Mouse (Mus musculus) midbrain, embryonic 15.5 days (tissue): ENCODE data around the gene Gm21885. TPM values are rescaled to one million over a fixed set of nuclear protein-coding genes. Genes with fewer than 3 reads are reported as not detected.

Source experiments
- ATAC-seq: fragments of 200-750 bp; cut with Nextera tagmentation; replicated peaks from 2 replicates; pipeline ENCODE4 v1.8.0; 2017; ENCODE audit warnings: moderate TSS enrichment
- H3K27ac ChIP-seq: fragments of 300-500 bp; sonication (generic); 2 replicates; pipeline ENCODE4 v1.5.1; 2015; ENCODE audit warnings: mild to moderate bottlenecking, inconsistent platforms
- H3K27me3 ChIP-seq: fragments of 300-500 bp; sonication (generic); replicated peaks from 2 replicates; pipeline ENCODE4 v1.6.1; 2015; ENCODE audit warnings: inconsistent platforms
- H3K36me3 ChIP-seq: fragments of 300-500 bp; sonication (generic); replicated peaks from 2 replicates; pipeline ENCODE4 v1.6.1; 2015; ENCODE audit warnings: inconsistent platforms
- H3K4me1 ChIP-seq: fragments of 300-500 bp; sonication (generic); 2 replicates; pipeline ENCODE4 v1.6.1; 2015; ENCODE audit warnings: inconsistent platforms
- H3K4me2 ChIP-seq: fragments of 300-500 bp; sonication (generic); 2 replicates; pipeline ENCODE4 v1.6.1; 2015; ENCODE audit warnings: inconsistent platforms, mild to moderate bottlenecking, moderate library complexity
- H3K4me3 ChIP-seq: fragments of 300-500 bp; sonication (generic); 2 replicates; pipeline ENCODE4 v1.5.1; 2015; ENCODE audit warnings: mild to moderate bottlenecking, inconsistent platforms
- H3K9ac ChIP-seq: fragments of 300-500 bp; sonication (generic); 2 replicates; pipeline ENCODE4 v1.6.1; 2015; ENCODE audit warnings: mild to moderate bottlenecking, inconsistent platforms
- H3K9me3 ChIP-seq: fragments of 300-500 bp; sonication (generic); 2 replicates; pipeline ENCODE4 v1.6.1; 2016; ENCODE audit warnings: inconsistent platforms
- WGBS: fragments of 180-500 bp; shearing (Covaris S2); methylation state at CpG from one replicate; pipeline ENCODE4 v1.1.7; 2015; ENCODE audit warnings: mixed read lengths; 5-methylcytosine and 5-hydroxymethylcytosine counted together
- polyA plus RNA-seq: library from polyadenylated mRNA; unstranded; fragments of >200 nt; fragmentation: Nextera tagmentation; extraction: Ambion mirVana; gene quantifications from 2 replicates; pipeline ENCODE4 v1.2.1, GENCODE M21; 2015

The Gm21885 gene
- polyA plus RNA-seq: 0.45 and 0.89 TPM in 2 replicates

- WGBS: 84% methylated on average over 11 of the region's 11 CpGs
- no peak within 1 kb of the TSS for H3K27ac ChIP-seq
Observed at GRCm38 (mm10) chr11:94281199-94282181, at the start of gene Gm21885. Gene Gm21885, plus strand, starts transcription at chr11:94281873.

GRCm38 (mm10) chr11:94233405-94233804, 48.3 kb upstream of the Gm21885 start:
- no peak overlapping the region for H3K27ac ChIP-seq
- ATAC-seq: no peak

More at GRCm38 (mm10) chr11:94281199-94282181, at the start of gene Gm21885:
- H3K27me3 ChIP-seq: no peaks in the 10 kb centered on the region
- H3K9ac ChIP-seq: no peak within 1 kb of the TSS
- H3K4me2 ChIP-seq: no peak within 1 kb of the TSS
- peaks cover 21% of the 10 kb centered on the region for H3K36me3 ChIP-seq
- no peak within 1 kb of the TSS for H3K4me3 ChIP-seq
- H3K9me3 ChIP-seq: no peaks in the 10 kb centered on the region
- no peak for ATAC-seq
- peaks cover 11% of the 10 kb centered on the region for H3K4me1 ChIP-seq

GRCm38 (mm10) chr11:94234380-94234779, 47.3 kb upstream of the Gm21885 start:
- peaks cover 7% of the 10 kb centered on the region for H3K4me1 ChIP-seq
- ATAC-seq: no peak
- no peaks in the 10 kb centered on the region for H3K36me3 ChIP-seq
- no peak overlapping the region for H3K4me3 ChIP-seq
- WGBS: 91% methylated on average over 12 of the region's 12 CpGs
- no peaks in the 10 kb centered on the region for H3K9me3 ChIP-seq
- H3K9ac ChIP-seq: no peak overlapping the region
- no peak overlapping the region for H3K27ac ChIP-seq
- no peaks in the 10 kb centered on the region for H3K27me3 ChIP-seq
- H3K4me2 ChIP-seq: no peak overlapping the region

More at GRCm38 (mm10) chr11:94233405-94233804, 48.3 kb upstream of the Gm21885 start:
- H3K4me3 ChIP-seq: no peak overlapping the region
- H3K27me3 ChIP-seq: no peaks in the 10 kb centered on the region
- peaks cover 12% of the 10 kb centered on the region for H3K4me1 ChIP-seq
- H3K4me2 ChIP-seq: no peak overlapping the region
- H3K9me3 ChIP-seq: no peaks in the 10 kb centered on the region
- WGBS: 46% methylated on average over 6 of the region's 6 CpGs
- no peak overlapping the region for H3K9ac ChIP-seq
- H3K36me3 ChIP-seq: no peaks in the 10 kb centered on the region

- Histone ChIP-seq H3K9ac (no peak overlapping the region), H3K9me3 (no peaks in the 10 kb centered on the region), H3K27ac (no peak overlapping the region), H3K27me3 (no peaks in the 10 kb centered on the region), H3K4me3 (no peak overlapping the region), H3K4me2 (no peak overlapping the region), H3K4me1 (peaks cover 7% of the 10 kb centered on the region), H3K36me3 (no peaks in the 10 kb centered on the region)
- ATAC-seq: no peak
- WGBS: 92% methylated on average over 8 of the region's 8 CpGs
Observed at GRCm38 (mm10) chr11:94234857-94235256, 46.8 kb upstream of the Gm21885 start.

- H3K27me3 ChIP-seq: no peaks in the 10 kb centered on the region
Observed at GRCm38 (mm10) chr11:94236074-94236473, 45.6 kb upstream of the Gm21885 start.

GRCm38 (mm10) chr11:94238786-94239185, 42.9 kb upstream of the Gm21885 start:
- peaks cover 24% of the 10 kb centered on the region for H3K4me1 ChIP-seq
- no peak overlapping the region for H3K4me2 ChIP-seq
- H3K36me3 ChIP-seq: no peaks in the 10 kb centered on the region
- no peaks in the 10 kb centered on the region for H3K9me3 ChIP-seq
- no peak overlapping the region for H3K27ac ChIP-seq
- 93% methylated on average over 8 of the region's 8 CpGs for WGBS
- H3K27me3 ChIP-seq: no peaks in the 10 kb centered on the region
- no peak overlapping the region for H3K9ac ChIP-seq
- no peak for ATAC-seq
- H3K4me3 ChIP-seq: no peak overlapping the region

More at GRCm38 (mm10) chr11:94236074-94236473, 45.6 kb upstream of the Gm21885 start:
- H3K36me3 ChIP-seq: no peaks in the 10 kb centered on the region
- H3K4me2 ChIP-seq: no peak overlapping the region
- peak; percentile 83 for ATAC-seq
- peak overlapping the region; percentile 73 for H3K27ac ChIP-seq
- no peak overlapping the region for H3K9ac ChIP-seq
- no peak overlapping the region for H3K4me3 ChIP-seq
- peaks cover 7% of the 10 kb centered on the region for H3K4me1 ChIP-seq
- H3K9me3 ChIP-seq: no peaks in the 10 kb centered on the region
- WGBS: 25% methylated on average over 3 of the region's 3 CpGs

GRCm38 (mm10) chr11:94239706-94240105, 42.0 kb upstream of the Gm21885 start:
- no peak for ATAC-seq
- H3K9ac ChIP-seq: no peak overlapping the region
- H3K9me3 ChIP-seq: no peaks in the 10 kb centered on the region
- H3K4me3 ChIP-seq: no peak overlapping the region
- H3K36me3 ChIP-seq: no peaks in the 10 kb centered on the region
- no peaks in the 10 kb centered on the region for H3K27me3 ChIP-seq
- H3K4me2 ChIP-seq: no peak overlapping the region
- 25% methylated on average over 9 of the region's 9 CpGs for WGBS
- H3K27ac ChIP-seq: no peak overlapping the region
- H3K4me1 ChIP-seq: peaks cover 28% of the 10 kb centered on the region

GRCm38 (mm10) chr11:94242760-94243421, 38.8 kb upstream of the Gm21885 start:
- H3K36me3 ChIP-seq: no peaks in the 10 kb centered on the region
- no peaks in the 10 kb centered on the region for H3K27me3 ChIP-seq
- H3K9ac ChIP-seq: peak overlapping the region; percentile 4; the same call in 1 of the 2 replicates
- peak overlapping the region; percentile 29 for H3K4me2 ChIP-seq
- H3K9me3 ChIP-seq: no peaks in the 10 kb centered on the region
- H3K27ac ChIP-seq: peak overlapping the region; percentile 2; the same call in 1 of the 2 replicates
- H3K4me1 ChIP-seq: peaks cover 30% of the 10 kb centered on the region
- 5% methylated on average over 29 of the region's 29 CpGs for WGBS
- peak overlapping the region; percentile 15; the same call in 1 of the 2 replicates for H3K4me3 ChIP-seq
- ATAC-seq: 0 out of 2 replicates have a peak, but pooled peaks have one; percentile 29

- Histone ChIP-seq H3K27me3 (no peaks in the 10 kb centered on the region), H3K4me1 (peaks cover 30% of the 10 kb centered on the region), H3K36me3 (no peaks in the 10 kb centered on the region), H3K9ac (no peak overlapping the region), H3K4me2 (peak overlapping the region; percentile 29), H3K9me3 (no peaks in the 10 kb centered on the region), H3K27ac (peak overlapping the region; percentile 2; the same call in 1 of the 2 replicates), H3K4me3 (0 out of 2 replicates have a peak overlapping the region, but pooled peaks have one; percentile 15)
- ATAC-seq: no peak
- WGBS: 27% methylated on average over 15 of the region's 15 CpGs
Observed at GRCm38 (mm10) chr11:94243422-94244180, 38.1 kb upstream of the Gm21885 start.

- Histone ChIP-seq H3K9ac (no peak overlapping the region), H3K27ac (no peak overlapping the region)
- WGBS: 39% methylated on average over 9 of the region's 9 CpGs
Observed at GRCm38 (mm10) chr11:94244385-94244784, 37.3 kb upstream of the Gm21885 start.

GRCm38 (mm10) chr11:94245955-94246788, 35.5 kb upstream of the Gm21885 start, which contains the start of gene Wfikkn2:
Gene Wfikkn2, minus strand, starts transcription at chr11:94246005.
- Histone ChIP-seq H3K9ac (no peak within 1 kb of the TSS), H3K4me2 (no peak within 1 kb of the TSS), H3K4me1 (peaks cover 30% of the 10 kb centered on the region), H3K27me3 (no peaks in the 10 kb centered on the region), H3K36me3 (no peaks in the 10 kb centered on the region), H3K27ac (peak within 1 kb of the TSS; percentile 53), H3K4me3 (no peak within 1 kb of the TSS), H3K9me3 (no peaks in the 10 kb centered on the region)
- WGBS: 36% methylated on average over 17 of the region's 17 CpGs
- ATAC-seq: peak; percentile 68; the same call in 1 of the 2 replicates

More at GRCm38 (mm10) chr11:94244385-94244784, 37.3 kb upstream of the Gm21885 start:
- Histone ChIP-seq H3K4me1 (peaks cover 30% of the 10 kb centered on the region), H3K9me3 (no peaks in the 10 kb centered on the region), H3K4me2 (no peak overlapping the region), H3K36me3 (no peaks in the 10 kb centered on the region), H3K27me3 (no peaks in the 10 kb centered on the region), H3K4me3 (no peak overlapping the region)
- no peak for ATAC-seq
